Mouse (Mus musculus) liver, adult (tissue): ENCODE measurements around the gene Ntng1.

ENCODE experiments used
- GATA4 ChIP-seq: IDR thresholded peaks from 2 replicates; pipeline ENCODE4 v1.6.1; 2014; ENCODE audit warnings: mild to moderate bottlenecking, low read length; ENCODE audit not compliant: insufficient replicate concordance

Gene Ntng1

GRCm38 (mm10) chr3:109995663-109996024 is 148.2 kb downstream of the Ntng1 start:
- no peak for TF ChIP-seq GATA4

- TF ChIP-seq GATA4: no peak
These were observed 148.7 kb downstream of the Ntng1 start for GRCm38 (mm10) chr3:109994978-109995662.

GRCm38 (mm10) chr3:109984086-109984485 is 159.7 kb downstream of the Ntng1 start:
- no peak for TF ChIP-seq GATA4

GRCm38 (mm10) chr3:109977614-109978013 is 166.2 kb downstream of the Ntng1 start:
- no peak for TF ChIP-seq GATA4

GRCm38 (mm10) chr3:109975106-109975505 is 168.7 kb downstream of the Ntng1 start:
- no peak for TF ChIP-seq GATA4

GRCm38 (mm10) chr3:109971465-109971864 is 172.3 kb downstream of the Ntng1 start:
- TF ChIP-seq GATA4: no peak

GRCm38 (mm10) chr3:109970181-109970580 is 173.6 kb downstream of the Ntng1 start:
- no peak for TF ChIP-seq GATA4

GRCm38 (mm10) chr3:109962631-109963030 is 181.2 kb downstream of the Ntng1 start:
- no peak for TF ChIP-seq GATA4

- TF ChIP-seq GATA4: no peak
These were observed 200.9 kb downstream of the Ntng1 start for GRCm38 (mm10) chr3:109942960-109943359.

- TF ChIP-seq GATA4: no peak
These were observed 206.2 kb downstream of the Ntng1 start for GRCm38 (mm10) chr3:109937634-109938033.

- TF ChIP-seq GATA4: no peak
These were observed 207.5 kb downstream of the Ntng1 start for GRCm38 (mm10) chr3:109936275-109936674.

- no peak for TF ChIP-seq GATA4
These were observed 211.6 kb downstream of the Ntng1 start for GRCm38 (mm10) chr3:109932261-109932660.

- no peak for TF ChIP-seq GATA4
These were observed 212.8 kb downstream of the Ntng1 start for GRCm38 (mm10) chr3:109931021-109931420.

GRCm38 (mm10) chr3:109923788-109924187 is 220.0 kb downstream of the Ntng1 start:
- TF ChIP-seq GATA4: no peak

GRCm38 (mm10) chr3:109918996-109919395 is 224.8 kb downstream of the Ntng1 start:
- no peak for TF ChIP-seq GATA4

GRCm38 (mm10) chr3:109917926-109918694 is 225.7 kb downstream of the Ntng1 start:
- TF ChIP-seq GATA4: no peak
